Mouse (Mus musculus) CH12.LX (cell line): ENCODE measurements around the gene D630045J12Rik. TPM values are rescaled to one million over a fixed set of nuclear protein-coding genes. Genes with fewer than 3 reads are reported as not detected.

Experiments
- DNase-seq: peaks from one replicate; pipeline ENCODE4 v3.0.0-alpha.2; 2013; ENCODE audit errors: extremely low read depth
- H3K27ac ChIP-seq: 2 replicates; pipeline ENCODE4 v1.5.1; 2012; ENCODE audit warnings: low read depth, mild to moderate bottlenecking, control low read depth, moderate library complexity; ENCODE audit not compliant: insufficient read depth
- H3K27me3 ChIP-seq: replicated peaks from 2 replicates; pipeline ENCODE3; 2012; ENCODE audit warnings: inconsistent platforms
- H3K36me3 ChIP-seq, 2 experiments: replicated peaks in 1 of 2; 2 replicates each; pipeline versions ENCODE3 to v1.6.1; 2012; ENCODE audit warnings: inconsistent platforms in 1 of 2, low read length in 1 of 2, mild to moderate bottlenecking in 1 of 2, mixed read lengths in 1 of 2, moderate library complexity in 1 of 2; ENCODE audit not compliant: control insufficient read depth in 1 of 2, insufficient read depth in 1 of 2
- H3K4me1 ChIP-seq, 2 experiments: 2 replicates each; pipeline ENCODE4 v1.6.1; 2012; ENCODE audit warnings: inconsistent platforms in 1 of 2, moderate library complexity in 1 of 2; ENCODE audit not compliant: insufficient read depth in 2 of 2, control insufficient read depth in 1 of 2
- H3K4me2 ChIP-seq: 2 replicates; pipeline ENCODE4 v1.6.1; 2012; ENCODE audit warnings: low read depth, mild to moderate bottlenecking, control low read depth; ENCODE audit not compliant: poor library complexity, insufficient read depth, severe bottlenecking
- H3K4me3 ChIP-seq, 3 experiments: fragments of 150-350 bp in 1 of 3; sonication (generic) in 1 of 3; replicated peaks in 1 of 3; 2 replicates each; pipeline versions ENCODE3 to v1.5.1; 2011 to 2012; ENCODE audit warnings: low read depth in 2 of 3, low read length in 2 of 3, mild to moderate bottlenecking in 2 of 3, moderate library complexity in 2 of 3, control low read depth in 1 of 3, improper control_type of control experiment in 1 of 3, inconsistent platforms in 1 of 3, mixed read lengths in 1 of 3; ENCODE audit not compliant: poor library complexity in 1 of 3
- H3K79me2 ChIP-seq: replicated peaks from 2 replicates; pipeline ENCODE4 v1.6.1; 2012; ENCODE audit warnings: mild to moderate bottlenecking, moderate library complexity; ENCODE audit not compliant: control insufficient read depth, poor library complexity, insufficient read depth, severe bottlenecking; ENCODE audit errors: extremely low read depth
- H3K9ac ChIP-seq: 2 replicates; pipeline ENCODE4 v1.6.1; 2012; ENCODE audit warnings: low read depth, mild to moderate bottlenecking, control low read depth, moderate library complexity; ENCODE audit not compliant: insufficient read depth
- H3K9me3 ChIP-seq: replicated peaks from 2 replicates; pipeline ENCODE3; 2012; ENCODE audit warnings: low read length, inconsistent platforms, mixed read lengths
- BHLHE40 ChIP-seq: IDR thresholded peaks from 2 replicates; pipeline ENCODE4 v1.6.1; 2011; ENCODE audit warnings: mild to moderate bottlenecking, low read depth, low read length, improper control_type of control experiment
- CHD1 ChIP-seq: IDR thresholded peaks from 2 replicates; pipeline ENCODE4 v1.6.1; 2012; ENCODE audit warnings: low read depth, low read length, improper control_type of control experiment, inconsistent platforms
- CHD2 ChIP-seq: IDR thresholded peaks from 2 replicates; pipeline ENCODE4 v1.6.1; 2011; ENCODE audit warnings: low read length, improper control_type of control experiment
- CTCF ChIP-seq, 2 experiments: IDR thresholded peaks in 1 of 2; conservative IDR thresholded peaks in 1 of 2; 2 replicates each; pipeline ENCODE4 v1.5.1; 2011 to 2012; ENCODE audit warnings: low read depth in 2 of 2, low read length in 2 of 2, improper control_type of control experiment in 1 of 2, inconsistent platforms in 1 of 2, mild to moderate bottlenecking in 1 of 2, moderate library complexity in 1 of 2
- EP300 ChIP-seq: IDR thresholded peaks from 2 replicates; pipeline ENCODE4 v1.6.1; 2011; ENCODE audit warnings: low read length, improper control_type of control experiment
- ETS1 ChIP-seq: conservative IDR thresholded peaks from 2 replicates; pipeline ENCODE4 v1.6.1; 2012; ENCODE audit warnings: low read depth, mild to moderate bottlenecking, inconsistent platforms, low read length, improper control_type of control experiment, moderate library complexity
- GABPA ChIP-seq: IDR thresholded peaks from 2 replicates; pipeline ENCODE4 v1.6.1; 2012; ENCODE audit warnings: low read depth, low read length, improper control_type of control experiment, inconsistent platforms; ENCODE audit not compliant: insufficient replicate concordance
- HCFC1 ChIP-seq: IDR thresholded peaks from 2 replicates; pipeline ENCODE4 v1.6.1; 2012; ENCODE audit warnings: low read depth, mild to moderate bottlenecking, inconsistent platforms, low read length, improper control_type of control experiment
- JUND ChIP-seq: conservative IDR thresholded peaks from 2 replicates; pipeline ENCODE4 v1.6.1; 2011; ENCODE audit warnings: low read depth, low read length, improper control_type of control experiment
- MAFK ChIP-seq: IDR thresholded peaks from 2 replicates; pipeline ENCODE4 v1.6.1; 2011; ENCODE audit warnings: low read length, improper control_type of control experiment; ENCODE audit not compliant: insufficient replicate concordance
- MAX ChIP-seq: IDR thresholded peaks from 2 replicates; pipeline ENCODE4 v1.6.1; 2011; ENCODE audit warnings: low read length, improper control_type of control experiment
- MEF2A ChIP-seq: IDR thresholded peaks from 2 replicates; pipeline ENCODE4 v1.6.1; 2014; ENCODE audit warnings: low read depth, mild to moderate bottlenecking, inconsistent platforms, low read length, improper control_type of control experiment, borderline replicate concordance
- MYC ChIP-seq: IDR thresholded peaks from 2 replicates; pipeline ENCODE4 v1.6.1; 2011; ENCODE audit warnings: low read depth, mild to moderate bottlenecking, improper control_type of control experiment, low read length
- NELFE ChIP-seq: IDR thresholded peaks from 2 replicates; pipeline ENCODE4 v1.6.1; 2011; ENCODE audit warnings: low read depth, low read length, improper control_type of control experiment
- PAX5 ChIP-seq: IDR thresholded peaks from 2 replicates; pipeline ENCODE4 v1.6.1; 2012; ENCODE audit warnings: low read length, inconsistent platforms, mixed read lengths
- POLR2A ChIP-seq: IDR thresholded peaks from 2 replicates; pipeline ENCODE4 v1.6.1; 2011; ENCODE audit warnings: low read depth, mild to moderate bottlenecking, improper control_type of control experiment, low read length
- RAD21 ChIP-seq: IDR thresholded peaks from 2 replicates; pipeline ENCODE4 v1.6.1; 2011; ENCODE audit warnings: low read depth, mild to moderate bottlenecking, low read length, improper control_type of control experiment, moderate library complexity
- RCOR1 ChIP-seq: conservative IDR thresholded peaks from 2 replicates; pipeline ENCODE4 v1.6.1; 2012; ENCODE audit warnings: low read depth, mild to moderate bottlenecking, inconsistent platforms, low read length, improper control_type of control experiment
- SIN3A ChIP-seq: IDR thresholded peaks from 2 replicates; pipeline ENCODE4 v1.6.1; 2012; ENCODE audit warnings: low read length, improper control_type of control experiment, inconsistent platforms
- SMC3 ChIP-seq: IDR thresholded peaks from 2 replicates; pipeline ENCODE4 v1.6.1; 2011; ENCODE audit warnings: low read depth, low read length, improper control_type of control experiment
- TBP ChIP-seq: conservative IDR thresholded peaks from 2 replicates; pipeline ENCODE4 v1.6.1; 2011; ENCODE audit warnings: low read depth, low read length, improper control_type of control experiment
- TCF12 ChIP-seq: IDR thresholded peaks from 2 replicates; pipeline ENCODE4 v1.6.1; 2014; ENCODE audit warnings: low read depth, mild to moderate bottlenecking, inconsistent platforms, low read length, improper control_type of control experiment
- UBTF ChIP-seq: IDR thresholded peaks from 2 replicates; pipeline ENCODE4 v1.6.1; 2012; ENCODE audit warnings: low read depth, mild to moderate bottlenecking, inconsistent platforms, low read length, improper control_type of control experiment, moderate library complexity
- USF1 ChIP-seq: IDR thresholded peaks from 2 replicates; pipeline ENCODE4 v1.6.1; 2014; ENCODE audit warnings: low read depth, mild to moderate bottlenecking, inconsistent platforms, low read length, improper control_type of control experiment
- USF2 ChIP-seq: conservative IDR thresholded peaks from 2 replicates; pipeline ENCODE4 v1.6.1; 2011; ENCODE audit warnings: low read depth, low read length, improper control_type of control experiment
- ZMIZ1 ChIP-seq: IDR thresholded peaks from 2 replicates; pipeline ENCODE4 v1.6.1; 2012; ENCODE audit warnings: low read depth, mild to moderate bottlenecking, inconsistent platforms, low read length, improper control_type of control experiment
- ZNF384 ChIP-seq: IDR thresholded peaks from 2 replicates; pipeline ENCODE4 v1.6.1; 2012; ENCODE audit warnings: low read depth, low read length, improper control_type of control experiment, inconsistent platforms
- dilution Hi-C: fragments of 300-500 bp; cut with MboI; formaldehyde crosslinking; loops from 2 replicates; pipeline ENCODE4 v1.14.3; 2020; ENCODE audit warnings: low sequenced_read_pairs; ENCODE audit not compliant: extremely low pct_unique_long_range_greater_than_20kb, extremely low pct_ligation_motif_present
- in situ Hi-C: fragments of 300-500 bp; cut with MboI; formaldehyde crosslinking; loops from 3 replicates; pipeline ENCODE4 v1.14.3; 2019; ENCODE audit warnings: low sequenced_read_pairs, low pct_ligation_motif_present, low pct_unique_long_range_greater_than_20kb, mixed read lengths
- polyA plus RNA-seq: library from polyadenylated mRNA; unstranded; fragments of >175 nt; gene quantifications from 2 replicates; pipeline ENCODE4 v1.2.1, GENCODE M21; 2012; ENCODE audit warnings: low read depth; ENCODE audit not compliant: insufficient read length
- total RNA-seq, 2 experiments: library from RNA; depleted of rRNA; stranded (reverse); fragments of 300-350 nt in 1 of 2; fragments of >200 nt in 1 of 2; gene quantifications; 2 replicates each; pipeline ENCODE4 v1.2.3; 2012 to 2014

The D630045J12Rik gene
- total and polyA plus RNA-seq, 3 experiments, result 0.48 to 4.9 (median 1.7) TPM

- Histone ChIP-seq H3K9me3 (no peaks in the 10 kb centered on the region), H3K4me1 (peaks cover 6 to 8% of the 10 kb centered on the region in 2 experiments; a peak in 3 of 4 replicates), H3K4me2 (no peak overlapping the region), H3K4me3 (no peak overlapping the region), H3K27me3 (no peaks in the 10 kb centered on the region), H3K79me2 (no peaks in the 10 kb centered on the region), H3K27ac (no peak overlapping the region), H3K9ac (no peak overlapping the region), H3K36me3 (peaks cover 0 to 49% of the 10 kb centered on the region in 2 experiments)
- no peak for DNase-seq
- TF ChIP-seq RAD21 (no peak), POLR2A (no peak), USF1 (no peak), BHLHE40 (no peak), MEF2A (no peak), EP300 (no peak), ZMIZ1 (no peak), NELFE (no peak), CTCF (conservative IDR thresholded peaks at IDR 0.05 in 1 of 2, IDR thresholded peaks at IDR 0.05 in 1 of 2; ENCODE audit: low read depth in 2 of 2, low read length in 2 of 2) (no peak), SMC3 (no peak), HCFC1 (no peak), CHD2 (no peak), UBTF (no peak), MAX (no peak), MAFK (no peak), PAX5 (no peak), TCF12 (no peak)
- in situ Hi-C loops, result no loop called here
- dilution Hi-C loops, result no loop called here
These were observed 106.5 kb downstream of the D630045J12Rik start for GRCm38 (mm10) chr6:38147301-38147700.

- Histone ChIP-seq H3K27me3 (no peaks in the 10 kb centered on the region), H3K36me3 (peaks cover 0 to 54% of the 10 kb centered on the region in 2 experiments), H3K4me2 (no peak overlapping the region), H3K27ac (no peak overlapping the region), H3K4me3 (no peak overlapping the region), H3K4me1 (peaks cover 3% of the 10 kb centered on the region in 2 experiments; a peak in 3 of 4 replicates), H3K79me2 (no peaks in the 10 kb centered on the region), H3K9me3 (no peaks in the 10 kb centered on the region), H3K9ac (no peak overlapping the region)
- TF ChIP-seq CHD1, result no peak
- no peak for TF ChIP-seq SMC3
- TF ChIP-seq ETS1, result no peak
- no peak for TF ChIP-seq ZNF384
- TF ChIP-seq MAFK, result no peak
- TF ChIP-seq USF2, result no peak
- no peak for TF ChIP-seq TBP
- TF ChIP-seq MAX, result no peak
- no peak for TF ChIP-seq BHLHE40
- no peak for TF ChIP-seq MYC
- TF ChIP-seq JUND, result no peak
- no peak for TF ChIP-seq SIN3A
- TF ChIP-seq CTCF (conservative IDR thresholded peaks at IDR 0.05 in 1 of 2, IDR thresholded peaks at IDR 0.05 in 1 of 2; ENCODE audit: low read depth in 2 of 2, low read length in 2 of 2), result no peak
- TF ChIP-seq RCOR1, result no peak
- no peak for TF ChIP-seq PAX5
- no peak for TF ChIP-seq NELFE
- no peak for TF ChIP-seq GABPA
- no peak for TF ChIP-seq POLR2A
- no peak for TF ChIP-seq ZMIZ1
- dilution Hi-C loops (no loop called here), in situ Hi-C loops (no loop called here)
- DNase-seq, result no peak
These were observed 108.2 kb downstream of the D630045J12Rik start for GRCm38 (mm10) chr6:38145463-38146065.
